Mouse (Mus musculus) kidney, adult 2 months (tissue): ENCODE measurements around the gene Slc24a5.

ENCODE experiments used
- CTCF ChIP-seq: fragments of 200-500 bp; conservative IDR thresholded peaks from 2 replicates; pipeline ENCODE4 v1.5.1; 2011; ENCODE audit warnings: low read depth, mild to moderate bottlenecking, control low read depth, low read length, moderate library complexity, mixed read lengths; ENCODE audit not compliant: insufficient read depth, insufficient read length
- POLR2A ChIP-seq: fragments of 200-500 bp; IDR thresholded peaks from one replicate; pipeline ENCODE4 v1.6.1; 2011; ENCODE audit warnings: low read depth, low read length, control low read depth

- TF ChIP-seq CTCF: peak; percentile 45
- no peak for TF ChIP-seq POLR2A
Observed at GRCm38 (mm10) chr2:125055316-125055903, 12.5 kb upstream of the Slc24a5 start.
